Mouse (Mus musculus) embryonic fibroblast, embryonic 13.5 days (primary cell): ENCODE results near the gene Fbxl13.

Source experiments
- CTCF ChIP-seq: IDR thresholded peaks from 2 replicates; pipeline ENCODE4 v1.5.1; 2011; ENCODE audit warnings: mild to moderate bottlenecking, control low read depth, low read length, moderate library complexity, borderline replicate concordance; ENCODE audit not compliant: insufficient read depth
- POLR2A ChIP-seq: IDR thresholded peaks from 2 replicates; pipeline ENCODE4 v1.6.1; 2011; ENCODE audit warnings: low read depth, mild to moderate bottlenecking, control low read depth, low read length, moderate library complexity

GRCm38 (mm10) chr5:21542226-21542625, 103.2 kb downstream of the Fbxl13 start:
- TF ChIP-seq CTCF (no peak), POLR2A (no peak)
